Mouse (Mus musculus) erythroblast, embryonic 14.5 days (primary cell): ENCODE results near the gene H2-Ke6.

Experiments
- GATA1 ChIP-seq: IDR thresholded peaks from 2 replicates; pipeline ENCODE4 v1.6.1; 2012; ENCODE audit warnings: low read length, inconsistent platforms, mixed read lengths
- TAL1 ChIP-seq: IDR thresholded peaks from 3 replicates; pipeline ENCODE4 v1.6.1; 2012; ENCODE audit warnings: low read length, inconsistent platforms, mixed read lengths

DNA sequence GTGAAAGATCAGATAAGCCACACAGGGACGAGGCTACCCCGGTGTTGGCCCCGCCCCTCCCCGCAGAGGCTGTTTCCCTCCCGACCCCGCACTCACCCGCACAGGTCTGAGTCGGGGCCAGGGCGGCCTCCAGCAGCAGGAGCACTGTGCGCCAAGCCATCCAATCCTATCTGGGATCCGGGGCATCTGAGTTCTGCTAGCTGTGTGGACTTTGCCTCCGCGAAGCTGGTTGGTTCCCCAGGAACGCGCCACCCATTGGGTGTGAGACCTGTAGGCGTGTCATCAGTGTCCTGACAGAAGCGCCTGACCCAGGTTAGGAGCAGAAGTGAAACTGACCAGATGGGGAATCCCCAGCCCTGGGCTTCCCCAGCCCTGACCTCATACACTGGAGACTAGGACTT, 49.2 kb downstream of the H2-Ke6 start:
- TF ChIP-seq TAL1 (no peak), GATA1 (no peak)
